Mouse (Mus musculus): Measurements from ENCODE around the gene Ankk1.

GRCm38 (mm10) chr9:49423866-49424265 is 3.0 kb downstream of the Ankk1 start:
- TF ChIP-seq EP300 (IDR thresholded peaks at IDR 0.05; ENCODE audit: low read length): no peak
- no peak for TF ChIP-seq MAX (IDR thresholded peaks at IDR 0.05; ENCODE audit: low read length)
- TF ChIP-seq POLR2A (IDR thresholded peaks at IDR 0.05; ENCODE audit: low read depth, low read length): no peak
- TF ChIP-seq JUN (IDR thresholded peaks at IDR 0.05; ENCODE audit: insufficient read depth, low read depth, low read length): no peak
- no peak for TF ChIP-seq ZNF384 (IDR thresholded peaks at IDR 0.05; ENCODE audit: low read depth, low read length)
- TF ChIP-seq CTCF (conservative IDR thresholded peaks at IDR 0.05 in 1 of 2, IDR thresholded peaks at IDR 0.05 in 1 of 2; ENCODE audit: low read depth in 2 of 2, low read length in 2 of 2): no peak
- no peak for TF ChIP-seq ELF1 (IDR thresholded peaks at IDR 0.05; ENCODE audit: low read depth, low read length)
- TF ChIP-seq E2F4 (IDR thresholded peaks at IDR 0.05; ENCODE audit: insufficient replicate concordance, low read depth, low read length): no peak
- no peak for TF ChIP-seq RCOR1 (conservative IDR thresholded peaks at IDR 0.05; ENCODE audit: low read depth, low read length)
- TF ChIP-seq NELFE (IDR thresholded peaks at IDR 0.05; ENCODE audit: low read depth, low read length): no peak

Data from CH12.LX (cell line).